Mouse (Mus musculus) megakaryocyte, embryonic 14.5 days (primary cell): ENCODE data around the gene Pitpnc1. TPM values are rescaled to one million over a fixed set of nuclear protein-coding genes. Genes with fewer than 3 reads are reported as not detected.
A peak's percentile ranks its signal among the peaks of the same experiment; 100 is the strongest.

Experiments
- H3K27me3 ChIP-seq: replicated peaks from 2 replicates; pipeline ENCODE3; 2012; ENCODE audit warnings: inconsistent platforms
- H3K36me3 ChIP-seq: replicated peaks from 2 replicates; pipeline ENCODE3; 2012; ENCODE audit warnings: low read length, inconsistent platforms, mixed read lengths
- H3K4me1 ChIP-seq: 2 replicates; pipeline ENCODE4 v1.6.1; 2012; ENCODE audit warnings: inconsistent platforms
- H3K4me3 ChIP-seq: replicated peaks from 2 replicates; pipeline ENCODE3; 2012; ENCODE audit warnings: moderate library complexity, mild to moderate bottlenecking, inconsistent platforms
- H3K9me3 ChIP-seq: 2 replicates; pipeline ENCODE4 v1.6.1; 2012; ENCODE audit warnings: inconsistent platforms
- FLI1 ChIP-seq: IDR thresholded peaks from 2 replicates; pipeline ENCODE4 v1.6.1; 2012; ENCODE audit warnings: low read length, inconsistent platforms, mixed read lengths
- GATA1 ChIP-seq: IDR thresholded peaks from 3 replicates; pipeline ENCODE4 v1.6.1; 2012; ENCODE audit warnings: mixed read lengths, low read length, inconsistent platforms, borderline replicate concordance
- polyA plus RNA-seq: library from polyadenylated mRNA; stranded (reverse); fragments of >175 nt; gene quantifications from 2 replicates; pipeline ENCODE4 v1.2.3, GENCODE M21; 2012; ENCODE audit warnings: low replicate concordance; ENCODE audit not compliant: insufficient read depth

The Pitpnc1 gene
- polyA plus RNA-seq, 1 experiment: 5.1 TPM

DNA sequence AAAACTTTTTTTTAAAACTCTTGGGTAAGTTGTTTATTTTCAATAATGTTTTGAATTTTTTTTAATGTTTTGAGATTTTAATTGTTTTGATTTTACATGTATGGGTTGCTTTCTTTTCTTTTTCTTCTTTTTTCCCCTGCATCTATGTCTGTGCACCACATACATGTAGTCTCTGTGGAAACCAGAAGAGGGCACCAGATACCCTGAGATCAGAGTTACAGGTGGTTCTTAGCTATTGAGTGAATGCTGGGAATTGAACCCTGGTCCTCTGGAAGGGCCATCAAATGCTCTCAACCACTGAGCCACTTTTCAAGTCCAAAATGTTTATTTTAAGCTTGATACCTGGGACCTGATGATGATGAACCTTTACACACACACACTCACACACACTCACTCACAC, 170.3 kb downstream of the Pitpnc1 start:
- peaks cover 78% of the 10 kb centered on the region for H3K36me3 ChIP-seq
- no peak for TF ChIP-seq FLI1
- TF ChIP-seq GATA1: no peak

GRCm38 (mm10) chr11:107299511-107300120, 170.9 kb downstream of the Pitpnc1 start:
- H3K4me1 ChIP-seq: peaks cover 29% of the 10 kb centered on the region
- H3K27me3 ChIP-seq: no peaks in the 10 kb centered on the region
- no peak for TF ChIP-seq FLI1
- no peak for TF ChIP-seq GATA1
- H3K36me3 ChIP-seq: peaks cover 78% of the 10 kb centered on the region
- H3K4me3 ChIP-seq: no peak overlapping the region
- peaks cover 21% of the 10 kb centered on the region for H3K9me3 ChIP-seq

More for the DNA sequence above, 170.3 kb downstream of the Pitpnc1 start:
- no peak overlapping the region for H3K4me3 ChIP-seq
- H3K9me3 ChIP-seq: peaks cover 21% of the 10 kb centered on the region
- no peaks in the 10 kb centered on the region for H3K27me3 ChIP-seq
- peaks cover 32% of the 10 kb centered on the region for H3K4me1 ChIP-seq

DNA sequence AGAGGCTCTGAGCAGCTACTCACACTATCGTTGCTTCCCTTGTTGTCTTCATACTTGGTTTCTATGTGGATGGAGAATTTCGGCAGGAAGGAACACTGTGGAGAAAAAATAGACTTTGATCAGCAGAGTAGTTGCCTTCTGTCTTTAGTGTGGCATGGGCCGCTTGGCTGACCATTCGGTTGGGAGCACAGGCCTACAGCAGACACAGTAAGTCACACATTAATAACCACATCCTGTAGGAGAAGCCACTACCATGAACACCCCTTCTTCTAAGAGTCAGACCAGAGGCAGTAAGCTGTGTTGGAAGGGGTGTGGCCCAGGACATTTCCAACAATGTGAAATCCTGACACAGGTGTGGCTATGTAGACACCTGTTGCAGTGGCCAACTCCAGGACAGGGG, 174.3 kb downstream of the Pitpnc1 start:
- peaks cover 19% of the 10 kb centered on the region for H3K9me3 ChIP-seq
- H3K36me3 ChIP-seq: peaks cover 83% of the 10 kb centered on the region
- H3K27me3 ChIP-seq: no peaks in the 10 kb centered on the region
- H3K4me1 ChIP-seq: peaks cover 29% of the 10 kb centered on the region
- H3K4me3 ChIP-seq: peak overlapping the region; percentile 11
- no peak for TF ChIP-seq GATA1
- no peak for TF ChIP-seq FLI1

DNA sequence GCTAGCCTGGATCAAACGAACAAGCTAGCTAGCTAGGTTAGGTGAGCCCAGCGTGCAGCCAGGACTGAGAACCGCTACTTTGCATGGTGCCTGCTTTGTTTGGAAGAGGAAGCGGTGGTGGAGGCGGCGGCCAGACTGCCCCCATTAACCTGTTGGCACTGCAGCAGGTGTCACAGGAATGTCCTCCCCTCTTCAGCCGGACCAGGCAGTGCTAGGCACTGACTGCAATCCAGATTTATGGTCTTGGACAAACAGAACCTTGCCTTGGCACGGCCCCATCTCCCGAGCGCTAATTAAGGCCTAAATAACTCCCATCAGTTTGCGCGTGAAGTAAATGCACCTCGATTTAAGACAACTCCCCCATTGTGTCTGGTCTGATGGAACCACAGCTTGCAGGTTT, 178.5 kb downstream of the Pitpnc1 start:
- Histone ChIP-seq H3K4me3 (no peak overlapping the region), H3K36me3 (peaks cover 95% of the 10 kb centered on the region)

DNA sequence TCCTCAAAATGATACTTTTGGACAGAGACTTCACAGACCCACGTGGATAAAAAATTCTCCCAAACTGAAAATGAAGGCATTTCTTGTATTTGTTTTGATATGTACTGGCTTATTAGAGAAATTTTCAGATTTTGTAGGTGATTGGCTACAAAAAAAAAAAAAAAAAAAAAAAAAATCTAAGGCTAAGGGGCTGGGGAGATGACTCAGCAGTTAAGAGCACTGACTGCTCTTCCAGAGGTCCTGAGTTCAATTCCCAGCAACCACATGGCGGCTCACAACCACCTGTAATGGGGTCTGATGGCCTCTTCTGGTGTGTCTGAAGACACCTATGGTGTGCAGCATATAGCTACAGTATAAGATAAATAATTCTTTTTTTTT, 182.3 kb downstream of the Pitpnc1 start:
- peaks cover 9% of the 10 kb centered on the region for H3K4me1 ChIP-seq
- peaks cover 25% of the 10 kb centered on the region for H3K9me3 ChIP-seq
- H3K27me3 ChIP-seq: no peaks in the 10 kb centered on the region
- H3K4me3 ChIP-seq: no peak overlapping the region
- peaks cover 91% of the 10 kb centered on the region for H3K36me3 ChIP-seq
- TF ChIP-seq GATA1: no peak
- TF ChIP-seq FLI1: no peak

More for the DNA sequence above, 178.5 kb downstream of the Pitpnc1 start:
- TF ChIP-seq GATA1 (no peak), FLI1 (no peak)
- no peaks in the 10 kb centered on the region for H3K27me3 ChIP-seq
- peaks cover 20% of the 10 kb centered on the region for H3K4me1 ChIP-seq
- H3K9me3 ChIP-seq: peaks cover 25% of the 10 kb centered on the region

GRCm38 (mm10) chr11:107287215-107288185, 183.0 kb downstream of the Pitpnc1 start:
- Histone ChIP-seq H3K36me3 (peaks cover 87% of the 10 kb centered on the region), H3K4me1 (peaks cover 9% of the 10 kb centered on the region), H3K4me3 (no peak overlapping the region), H3K9me3 (peaks cover 25% of the 10 kb centered on the region), H3K27me3 (no peaks in the 10 kb centered on the region)
- no peak for TF ChIP-seq GATA1
- no peak for TF ChIP-seq FLI1

- Histone ChIP-seq H3K9me3 (peaks cover 12% of the 10 kb centered on the region), H3K4me1 (peaks cover 9% of the 10 kb centered on the region), H3K4me3 (no peak overlapping the region), H3K27me3 (no peaks in the 10 kb centered on the region), H3K36me3 (peaks cover 78% of the 10 kb centered on the region)
- TF ChIP-seq FLI1 (no peak), GATA1 (no peak)
These were observed 184.8 kb downstream of the Pitpnc1 start for GRCm38 (mm10) chr11:107285731-107286130.

GRCm38 (mm10) chr11:107283632-107284031, 186.9 kb downstream of the Pitpnc1 start:
- H3K36me3 ChIP-seq: peaks cover 77% of the 10 kb centered on the region
- no peak for TF ChIP-seq FLI1
- no peak for TF ChIP-seq GATA1
- no peaks in the 10 kb centered on the region for H3K27me3 ChIP-seq
- no peaks in the 10 kb centered on the region for H3K9me3 ChIP-seq
- H3K4me1 ChIP-seq: peaks cover 4% of the 10 kb centered on the region; the same call in 1 of the 2 replicates
- no peak overlapping the region for H3K4me3 ChIP-seq

DNA sequence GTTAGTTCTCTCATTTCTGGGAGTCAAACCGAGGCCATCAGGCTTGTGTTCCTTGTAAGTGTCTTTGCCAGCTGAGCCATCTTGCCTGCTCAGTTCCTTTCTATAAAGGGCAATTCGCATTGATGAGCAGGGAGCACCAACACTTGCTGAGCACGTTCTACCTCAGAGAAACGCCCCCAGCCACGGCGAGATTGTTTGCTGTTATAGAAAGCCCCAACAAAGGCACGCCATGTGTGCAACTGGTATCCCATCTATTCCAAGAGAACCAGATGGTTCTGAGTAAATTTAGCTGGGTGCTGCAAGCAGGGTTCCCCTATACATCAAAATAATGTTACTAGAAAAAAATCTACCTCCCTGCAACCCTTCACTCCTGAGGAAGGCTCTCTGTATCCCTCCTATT, 188.0 kb downstream of the Pitpnc1 start:
- TF ChIP-seq FLI1: no peak
- TF ChIP-seq GATA1: no peak
- no peak overlapping the region for H3K4me3 ChIP-seq
- H3K27me3 ChIP-seq: no peaks in the 10 kb centered on the region
- H3K9me3 ChIP-seq: no peaks in the 10 kb centered on the region
- H3K36me3 ChIP-seq: peaks cover 78% of the 10 kb centered on the region
- H3K4me1 ChIP-seq: peaks cover 11% of the 10 kb centered on the region

DNA sequence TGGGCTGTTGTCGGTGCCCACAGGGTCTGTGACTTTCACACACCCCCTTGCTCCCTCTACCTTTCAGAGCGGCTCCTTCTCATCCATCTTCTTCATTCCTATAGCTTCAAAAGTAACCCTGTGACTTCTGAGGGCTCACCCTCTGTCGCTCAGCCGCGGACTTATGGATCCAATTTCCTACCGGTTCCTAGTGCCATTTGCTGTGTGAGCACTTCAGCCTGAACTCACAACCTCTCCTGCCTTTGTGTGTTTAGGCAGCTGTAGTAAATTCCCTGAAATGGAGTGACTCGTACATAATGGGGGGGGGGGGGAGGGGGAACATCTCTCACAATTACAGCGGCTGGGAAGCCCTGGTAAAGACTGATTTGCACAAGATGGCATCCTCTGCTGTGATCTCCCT, 191.2 kb downstream of the Pitpnc1 start:
- Histone ChIP-seq H3K4me1 (peaks cover 23% of the 10 kb centered on the region), H3K36me3 (peaks cover 67% of the 10 kb centered on the region), H3K9me3 (no peaks in the 10 kb centered on the region), H3K4me3 (no peak overlapping the region), H3K27me3 (no peaks in the 10 kb centered on the region)
- TF ChIP-seq GATA1 (no peak), FLI1 (no peak)
